Mouse (Mus musculus) gonadal fat pad, adult 2 months (tissue): ENCODE results near the gene Gm8439. TPM values are rescaled to one million over a fixed set of nuclear protein-coding genes. Genes with fewer than 3 reads are reported as not detected.

Experiments used
- DNase-seq: peaks from one replicate; pipeline ENCODE4 v3.0.0-alpha.2; 2012; ENCODE audit warnings: low read depth
- polyA plus RNA-seq: library from polyadenylated mRNA; depleted of rRNA; stranded (reverse); fragments of >200 nt; gene quantifications from 2 replicates; pipeline ENCODE4 v1.2.3, GENCODE M21; 2012; rRNA removed

Gene Gm8439
- polyA plus RNA-seq, 1 experiment, result 12.4 TPM

DNA sequence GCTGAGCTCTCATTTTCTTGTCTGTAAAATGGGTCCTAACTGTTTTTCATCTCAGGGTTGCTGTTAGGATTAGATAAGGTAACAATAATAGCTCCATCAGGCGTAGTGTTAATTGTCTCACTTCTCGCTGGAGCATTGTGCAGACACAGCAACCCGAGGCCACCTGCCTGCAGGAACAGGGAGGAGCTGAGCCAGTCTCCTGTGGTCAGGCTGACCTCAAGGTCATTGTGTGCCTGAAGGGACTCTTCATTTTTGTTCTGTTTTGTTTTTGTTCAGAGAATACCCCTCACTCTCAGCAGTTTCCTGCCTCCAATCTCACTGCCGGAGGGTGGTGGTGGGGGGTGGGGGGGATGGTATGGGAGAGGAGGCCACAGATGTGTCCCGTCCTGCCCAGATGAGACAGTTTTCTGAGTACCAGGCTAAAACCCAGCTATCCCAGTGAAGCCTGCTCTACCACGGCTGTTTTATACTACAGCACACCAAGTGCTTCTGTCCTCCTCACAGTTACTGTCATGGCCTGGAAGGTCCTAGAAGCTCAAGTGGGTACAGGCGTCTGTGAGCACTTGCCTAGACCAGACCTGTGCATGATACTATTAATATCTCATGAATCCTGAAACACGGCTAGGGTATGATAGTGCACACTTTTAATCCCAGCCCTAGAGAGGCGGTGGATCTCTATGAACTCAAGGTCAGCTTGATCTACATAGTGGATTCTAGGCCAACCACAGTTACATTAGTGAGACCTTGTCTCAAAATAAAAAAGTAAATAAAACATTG is 23.9 kb downstream of the Gm8439 start:
- DNase-seq, result no peak

DNA sequence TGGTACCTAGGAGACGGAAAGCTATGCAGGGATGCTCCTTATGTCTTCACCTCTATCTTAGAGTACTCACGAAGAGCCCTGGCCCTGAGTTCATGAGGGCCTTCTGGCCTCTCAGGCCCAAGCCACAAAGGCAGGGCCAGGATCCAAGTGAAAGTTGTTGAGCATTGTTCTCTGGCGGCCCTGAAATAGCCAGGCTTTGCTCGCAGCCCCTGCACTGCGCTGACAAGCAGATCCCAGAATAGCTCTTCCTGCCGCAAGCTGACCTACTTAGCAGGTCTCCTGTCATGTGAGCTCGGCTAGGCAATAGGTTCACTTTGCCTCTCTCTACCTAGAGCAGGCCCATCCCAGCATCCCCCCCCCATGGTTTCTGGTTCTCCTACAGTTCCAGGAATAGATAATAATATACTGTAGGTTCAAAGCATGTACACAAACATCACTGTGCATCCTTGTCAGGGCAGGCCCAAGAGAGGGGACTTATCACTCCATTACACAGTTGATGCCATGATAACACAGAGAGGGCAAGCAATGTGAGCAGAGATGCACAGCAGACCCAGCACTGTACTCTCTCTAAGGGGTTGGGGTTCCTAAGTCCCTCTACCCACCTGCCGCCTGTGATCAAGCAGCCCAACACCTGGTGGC is 25.3 kb downstream of the Gm8439 start:
- DNase-seq, result no peak

DNA sequence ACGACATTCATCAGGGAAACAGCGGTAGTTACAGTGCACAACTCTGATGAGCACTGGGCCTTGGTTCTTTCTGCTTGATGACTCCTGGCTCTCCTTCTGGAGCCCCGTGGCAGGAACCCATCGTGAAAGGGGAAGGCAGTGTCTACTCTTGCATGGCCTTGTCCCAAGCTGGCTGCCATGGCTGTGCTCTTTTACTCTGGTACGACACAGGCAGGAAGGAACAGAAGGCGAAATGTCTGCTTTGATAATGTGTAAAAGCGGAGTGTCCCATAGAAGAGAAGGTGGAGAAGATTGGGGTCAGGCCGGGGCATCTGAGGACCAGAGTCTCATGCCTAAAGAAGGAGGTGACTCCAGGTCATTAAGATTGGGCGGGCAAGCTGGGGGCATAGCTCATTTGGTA is 26.1 kb downstream of the Gm8439 start:
- no peak for DNase-seq

DNA sequence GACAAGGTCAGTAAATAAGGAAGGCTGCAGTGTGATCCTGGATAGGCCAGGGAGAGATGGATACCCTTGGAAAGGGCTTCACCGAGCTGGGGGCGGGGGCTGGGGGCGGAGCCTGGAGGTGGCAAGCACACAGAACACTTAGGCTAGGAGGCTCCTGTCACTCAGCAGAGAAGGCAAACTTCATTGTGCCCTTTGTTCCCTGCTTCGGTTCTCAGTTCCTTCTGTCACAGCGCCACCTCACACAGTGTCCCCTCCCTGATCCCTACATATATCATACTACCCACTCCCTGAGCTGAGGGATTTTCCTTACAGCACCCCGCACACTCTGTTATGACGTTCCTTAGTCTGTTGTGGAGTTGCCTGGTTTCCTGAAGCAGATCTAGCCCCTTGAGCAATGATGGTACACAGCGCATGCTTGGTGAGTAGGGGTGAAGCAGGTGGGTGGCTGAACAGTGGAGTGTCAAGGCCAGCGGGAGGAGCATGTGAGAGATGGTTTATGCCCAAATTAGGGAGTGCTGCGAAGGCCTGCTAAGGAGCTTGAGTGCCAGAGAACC is 27.1 kb downstream of the Gm8439 start:
- DNase-seq, result no peak

DNA sequence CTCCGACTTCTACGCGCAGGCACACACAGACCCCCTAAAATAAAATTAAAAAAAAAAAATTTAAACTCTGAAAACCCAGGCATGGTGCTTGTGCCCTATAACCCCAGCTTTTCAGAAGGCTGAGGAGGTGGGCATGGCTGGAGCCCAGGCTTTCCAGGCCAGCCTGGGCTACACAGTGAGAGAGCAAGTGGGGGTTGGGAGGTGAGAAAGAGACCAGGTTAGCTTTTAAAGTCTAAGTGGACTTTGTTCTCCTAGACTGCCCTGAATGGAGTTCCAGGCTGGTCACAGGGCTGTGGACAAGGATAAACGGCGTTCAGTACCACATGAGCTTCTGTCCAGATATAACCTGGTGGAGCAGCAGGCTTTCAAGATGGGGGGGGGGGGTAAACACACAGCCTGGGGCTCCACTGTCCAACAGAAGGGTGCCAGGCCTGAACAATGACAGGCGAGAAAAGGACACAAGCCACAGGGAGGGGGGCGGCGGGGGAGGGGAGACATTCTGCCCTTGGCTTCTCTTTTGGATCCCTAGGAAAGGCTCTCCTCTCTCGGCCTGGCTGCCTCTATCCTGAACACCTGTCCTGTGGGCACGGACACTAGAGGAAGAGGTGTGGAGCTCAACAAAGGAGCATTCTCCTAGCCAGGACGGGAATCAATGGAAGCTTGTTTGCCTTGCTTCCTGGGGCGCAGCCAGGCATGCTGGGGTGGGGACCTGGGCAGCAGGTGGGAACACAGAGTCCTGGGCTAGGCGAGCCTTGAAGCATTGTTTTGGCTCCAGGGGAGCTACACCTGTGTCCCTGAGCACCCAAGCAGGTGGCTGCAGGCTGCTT is 27.9 kb downstream of the Gm8439 start:
- no peak for DNase-seq

DNA sequence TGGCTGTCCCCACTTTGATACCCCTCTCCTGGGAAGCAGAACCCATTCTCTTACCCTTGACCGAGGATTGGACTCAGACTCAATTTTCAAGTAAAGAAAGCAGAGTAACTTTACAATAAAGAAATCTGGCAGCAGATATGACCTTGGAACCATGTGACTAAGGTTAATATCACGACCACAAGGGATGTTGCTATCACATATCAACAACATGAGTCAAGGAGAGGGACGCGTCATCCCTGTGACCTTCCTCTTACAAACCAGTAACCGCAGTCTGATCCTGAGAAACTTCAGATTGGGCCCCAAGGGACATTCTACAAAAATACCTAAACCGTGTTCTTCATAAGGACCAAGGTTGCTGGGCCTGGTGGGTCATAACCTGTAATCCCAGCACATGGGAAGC is 39.2 kb downstream of the Gm8439 start:
- no peak for DNase-seq

DNA sequence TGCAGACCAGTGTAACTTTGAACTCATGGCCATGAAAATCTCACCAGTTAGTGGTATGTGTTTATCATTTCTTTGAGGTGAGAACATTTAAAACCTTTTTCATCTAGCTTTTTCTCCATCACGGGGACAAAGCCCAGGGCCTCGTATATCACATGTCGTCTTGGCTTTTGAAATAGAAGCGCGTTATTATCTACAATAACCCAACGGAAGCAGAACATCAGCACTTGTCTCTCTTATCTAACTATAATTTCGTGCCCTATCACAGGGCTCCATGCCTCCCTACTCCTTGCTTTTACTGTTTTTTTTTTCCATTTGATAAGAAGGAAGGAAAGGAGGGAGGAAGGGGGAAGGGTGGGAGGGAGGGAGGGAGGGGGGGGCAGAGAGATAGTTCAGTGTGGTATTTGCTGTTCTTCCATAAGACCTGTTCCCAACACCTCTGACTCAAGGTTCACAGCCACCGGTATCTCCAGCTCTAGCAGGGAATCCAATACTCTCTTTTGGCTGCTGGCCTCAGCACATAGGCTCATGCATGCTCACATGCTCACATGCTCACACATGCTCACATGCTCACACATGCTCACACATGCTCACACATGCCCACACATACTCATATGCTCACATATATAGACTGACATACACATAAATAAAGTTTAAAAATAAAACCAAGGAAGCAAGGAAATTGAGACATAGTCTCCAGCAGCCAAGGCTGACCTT is 41.8 kb downstream of the Gm8439 start:
- DNase-seq, result no peak

DNA sequence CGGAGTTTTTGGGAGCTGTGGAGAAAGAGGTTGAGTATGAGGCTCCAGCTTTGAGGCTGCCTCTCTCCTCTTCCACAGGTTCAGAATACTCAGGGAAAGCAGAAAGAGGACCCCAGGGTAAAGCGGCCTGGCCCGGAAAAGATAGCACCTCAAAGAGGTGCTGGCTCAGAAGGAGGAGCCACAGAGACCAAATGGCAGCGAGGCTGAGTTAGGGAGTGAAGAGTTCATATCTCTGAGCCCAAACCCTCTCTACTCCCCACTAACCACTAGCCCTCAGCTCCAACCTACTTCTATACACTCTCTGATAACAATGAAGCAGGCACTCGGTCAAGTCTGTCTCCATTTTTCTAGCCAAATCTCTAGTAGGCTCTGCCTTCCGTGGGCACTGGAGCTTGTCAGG is 43.3 kb downstream of the Gm8439 start:
- DNase-seq, result no peak

DNA sequence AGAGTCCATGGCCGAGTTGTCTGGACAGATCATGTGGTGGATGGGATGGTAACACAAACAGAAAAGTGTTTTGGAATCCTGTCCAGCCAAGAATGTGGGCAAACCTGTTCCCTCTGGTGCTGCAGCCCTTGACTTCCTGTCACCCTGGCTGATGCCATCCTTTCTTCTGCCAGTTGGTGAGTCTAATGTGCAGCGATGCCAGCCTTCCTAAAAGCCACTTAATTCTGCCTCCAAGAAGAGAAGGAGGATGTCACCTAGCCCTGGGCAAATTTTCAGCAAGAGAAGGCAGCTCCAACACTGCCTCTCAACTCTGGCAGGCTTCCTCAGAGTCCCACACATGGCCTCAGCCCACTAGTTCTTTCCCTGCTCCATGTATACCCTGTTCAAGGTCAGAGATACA is 46.8 kb downstream of the Gm8439 start:
- no peak for DNase-seq

DNA sequence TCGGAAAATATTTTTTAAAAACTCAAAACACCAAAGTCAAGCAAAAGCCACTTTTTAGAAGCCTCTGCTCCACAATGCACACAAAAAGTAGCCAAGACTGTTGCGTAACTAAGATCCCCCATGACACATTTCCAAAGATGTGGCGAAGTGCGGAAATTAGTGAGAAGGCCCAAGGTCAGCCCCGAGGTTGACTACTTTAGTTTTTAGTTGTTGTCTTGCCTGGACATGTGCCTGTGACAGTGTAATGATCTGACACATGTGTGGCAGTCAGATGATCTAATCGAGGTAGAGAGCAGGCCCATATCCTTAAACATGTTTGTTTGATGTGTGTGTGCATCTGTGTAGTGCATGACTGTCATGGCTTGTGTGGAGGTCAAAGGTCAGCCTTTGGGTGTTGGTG is 53.4 kb downstream of the Gm8439 start:
- no peak for DNase-seq

DNA sequence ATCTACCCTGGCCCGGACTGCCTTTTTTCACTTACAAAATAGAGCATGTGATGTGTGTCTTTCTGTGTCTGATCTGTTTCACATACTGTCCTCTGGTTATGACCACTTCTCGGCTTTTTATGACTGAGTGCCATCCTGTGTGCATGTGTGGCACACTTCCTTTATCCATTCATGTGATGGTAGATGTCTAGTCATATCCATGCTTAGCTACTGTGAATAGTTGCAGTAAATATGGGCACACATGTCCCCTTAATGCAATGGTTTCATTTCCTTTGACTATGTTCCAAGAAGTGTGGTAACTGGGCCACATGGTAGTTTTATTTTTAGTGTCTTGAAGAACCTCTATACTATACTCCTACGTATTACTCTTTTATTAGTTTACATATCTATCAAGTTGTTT is 55.4 kb downstream of the Gm8439 start:
- no peak for DNase-seq

DNA sequence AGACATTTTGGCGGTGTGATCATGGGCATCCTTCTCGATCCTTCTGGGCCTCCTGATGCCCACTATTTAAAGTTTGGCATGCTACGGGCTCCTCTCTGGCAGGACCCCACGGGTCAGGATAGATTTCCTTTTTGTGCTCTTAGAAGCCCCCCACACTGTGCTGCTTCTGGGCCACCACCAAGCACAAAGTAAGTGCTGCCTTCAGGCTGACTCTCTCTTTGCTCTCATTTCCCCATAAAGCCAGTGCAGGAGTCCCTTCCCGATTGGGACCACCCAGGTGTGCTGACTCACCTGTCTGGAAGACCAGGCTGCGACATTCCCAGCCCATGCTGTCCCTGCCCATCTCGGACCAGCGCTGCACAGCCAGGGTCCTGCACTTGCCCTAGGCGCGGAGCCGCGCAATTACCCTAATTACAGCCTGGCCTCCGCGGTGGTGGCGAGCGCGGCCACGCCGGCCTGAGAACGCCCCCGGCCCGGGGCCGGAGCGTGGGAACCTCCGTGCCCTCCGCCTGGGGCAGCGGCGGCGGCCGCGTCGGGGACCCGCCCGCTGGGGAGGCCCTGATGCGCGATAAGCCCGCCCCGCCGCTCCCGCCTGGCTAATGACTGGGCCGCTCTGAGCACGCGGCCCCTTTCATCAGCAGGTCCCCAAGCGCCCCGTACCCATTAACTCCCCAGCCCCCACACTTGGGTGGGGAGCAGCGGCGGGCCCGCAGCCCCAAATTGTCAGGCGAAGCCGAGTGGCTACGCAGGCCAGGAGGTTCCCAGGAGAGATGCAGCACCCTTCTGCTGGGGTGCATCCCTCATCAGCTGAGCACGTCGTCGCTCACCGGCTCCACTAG is 61.0 kb downstream of the Gm8439 start:
- no peak for DNase-seq

DNA sequence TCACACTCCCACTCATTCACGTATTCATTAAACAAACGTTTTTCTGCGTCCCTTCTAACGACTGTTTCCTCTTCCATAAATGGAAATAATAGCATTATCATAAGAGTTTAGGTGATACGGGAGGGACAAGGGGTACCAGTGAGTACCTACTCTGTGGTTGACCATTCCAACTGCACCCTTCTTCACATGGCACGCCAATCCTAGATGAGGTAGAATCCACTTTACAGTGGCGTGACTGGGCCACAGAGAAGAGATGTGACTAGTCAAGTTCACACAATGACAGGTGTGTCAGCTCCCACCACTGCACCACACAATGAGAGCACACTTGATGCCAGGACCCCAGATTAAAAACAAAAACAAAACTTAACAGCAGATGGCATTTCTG is 61.7 kb downstream of the Gm8439 start:
- DNase-seq, result no peak

DNA sequence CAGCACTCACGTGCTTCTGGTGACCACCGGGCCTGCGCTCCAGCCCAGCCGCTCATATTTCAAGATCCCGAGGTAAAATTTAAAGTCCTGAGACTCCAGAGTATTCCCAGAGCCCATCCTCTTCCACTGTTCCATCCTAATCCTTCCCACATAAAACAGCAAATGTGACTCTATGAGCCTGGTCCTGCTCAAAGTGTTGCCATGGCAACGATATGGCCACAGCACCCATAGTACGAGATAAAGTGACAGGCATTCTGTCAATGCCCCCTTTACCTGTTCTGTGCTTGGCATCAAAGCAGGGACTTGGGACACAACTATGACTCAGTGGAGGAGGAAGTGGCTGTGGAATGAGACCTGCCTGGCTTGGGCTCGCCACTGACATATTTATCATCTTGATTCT is 67.4 kb downstream of the Gm8439 start:
- DNase-seq, result no peak

Other genes starting within 250 kb of the Gm8439 start
- 41.2 and 47.9 TPM in 2 replicates for gene Scmh1, start 183.5 kb upstream of the Gm8439 start, polyA plus RNA-seq
- 3.8 and 3.9 TPM in 2 replicates for gene Slfnl1, start 56.5 kb upstream of the Gm8439 start, polyA plus RNA-seq
- gene Ctps, start 18.5 kb upstream of the Gm8439 start, polyA plus RNA-seq, result 10.8 and 11.2 TPM in 2 replicates
- 87.0 and 168 TPM in 2 replicates for gene Cited4, start 77.8 kb downstream of the Gm8439 start, polyA plus RNA-seq
- 12.2 TPM in 2 replicates for gene Kcnq4, start 159.9 kb downstream of the Gm8439 start, polyA plus RNA-seq
- gene Nfyc, start 242.8 kb downstream of the Gm8439 start, polyA plus RNA-seq, result 120 and 148 TPM in 2 replicates